Mouse (Mus musculus): ENCODE data around the gene Gm20696. TPM values are rescaled to one million over a fixed set of nuclear protein-coding genes. Genes with fewer than 3 reads are reported as not detected.

Gm20696 gene
- total RNA-seq, 2 experiments from 2014 or later = 2.9 to 5.0 TPM

DNA sequence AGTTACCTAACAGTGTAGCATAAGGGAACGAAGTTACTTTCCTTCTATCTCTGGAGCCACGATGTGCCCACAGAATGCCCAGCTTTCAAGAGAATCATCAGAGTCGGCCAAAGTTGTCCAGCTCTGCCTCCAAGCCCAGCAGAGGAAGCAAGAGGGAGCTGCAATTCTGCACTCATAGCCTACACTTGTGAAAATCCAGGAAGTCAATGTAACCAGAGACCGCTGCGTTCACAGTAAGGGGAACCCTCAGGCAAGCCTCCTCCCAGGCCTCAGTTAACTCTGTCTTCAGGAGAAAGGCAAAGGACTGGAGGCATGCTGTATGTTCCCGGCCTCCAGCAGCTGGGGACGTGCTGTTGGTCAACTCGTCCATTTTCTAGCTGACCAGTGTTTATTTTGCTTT, 693 bp upstream of the Gm20696 start:
- ATAC-seq (replicated peaks; ENCODE audit: low FRiP score, poor library complexity, severe bottlenecking) = no peak

DNA sequence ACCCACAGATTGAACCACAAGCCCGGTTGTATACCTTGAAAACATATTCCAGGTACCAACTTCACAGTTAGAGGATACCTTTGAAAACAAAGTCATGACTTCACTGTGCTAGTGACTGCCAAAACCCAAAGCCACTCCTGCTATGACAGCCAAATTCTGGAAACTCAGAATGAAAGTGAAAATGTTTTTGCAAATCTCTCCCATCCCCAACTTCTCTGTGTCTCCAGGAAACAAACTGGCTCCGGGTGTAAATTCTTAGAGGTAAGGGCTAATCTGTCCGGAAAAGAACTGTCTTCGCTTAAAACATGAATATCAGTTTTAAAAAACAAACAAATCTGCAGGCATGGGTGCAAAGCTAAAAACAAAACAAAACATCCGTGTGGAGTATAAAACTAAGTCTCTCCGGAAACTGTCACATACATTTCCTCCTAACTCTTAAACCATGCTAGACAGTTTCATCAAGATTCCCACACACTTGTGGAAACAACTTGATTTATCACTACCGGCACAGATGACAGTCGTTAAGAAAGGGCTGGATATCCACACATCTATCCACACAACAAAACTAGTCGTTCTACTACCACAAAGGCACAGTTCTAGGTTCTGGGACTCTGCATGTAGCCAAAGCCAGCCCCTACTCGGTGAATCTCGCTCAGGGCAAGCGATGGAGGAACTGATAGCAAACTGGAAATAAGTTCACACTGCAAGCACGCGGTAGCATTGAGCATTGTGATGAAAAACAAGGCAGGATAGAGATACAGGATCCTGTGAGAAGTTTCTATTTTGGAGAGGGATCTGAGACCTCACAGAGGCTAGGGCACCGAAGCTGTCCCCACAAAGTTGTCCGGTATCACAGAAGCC, 910 bp downstream of the Gm20696 start:
- ATAC-seq (replicated peaks; ENCODE audit: low FRiP score, poor library complexity, severe bottlenecking) = no peak

DNA sequence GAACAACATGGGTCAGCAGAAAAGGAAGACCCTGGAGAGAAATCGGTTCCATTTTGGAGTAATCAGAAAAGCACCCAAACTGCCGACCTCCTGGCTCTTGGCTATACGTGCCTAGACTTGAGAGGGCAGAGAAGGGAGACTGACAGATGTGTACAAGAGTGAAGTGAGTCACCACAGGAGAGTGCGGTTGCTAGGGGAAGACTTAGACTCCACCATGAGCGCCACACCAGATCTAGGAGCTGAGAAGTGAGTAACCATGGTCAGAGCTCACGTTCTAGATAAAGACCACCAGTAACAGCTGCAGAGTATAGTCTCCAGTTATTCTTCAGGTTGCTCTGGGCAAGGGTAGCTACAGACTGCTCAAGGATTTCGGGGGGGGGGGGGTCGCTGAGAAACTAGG, 3.4 kb downstream of the Gm20696 start:
- ATAC-seq (replicated peaks; ENCODE audit: low FRiP score, poor library complexity, severe bottlenecking) = no peak

DNA sequence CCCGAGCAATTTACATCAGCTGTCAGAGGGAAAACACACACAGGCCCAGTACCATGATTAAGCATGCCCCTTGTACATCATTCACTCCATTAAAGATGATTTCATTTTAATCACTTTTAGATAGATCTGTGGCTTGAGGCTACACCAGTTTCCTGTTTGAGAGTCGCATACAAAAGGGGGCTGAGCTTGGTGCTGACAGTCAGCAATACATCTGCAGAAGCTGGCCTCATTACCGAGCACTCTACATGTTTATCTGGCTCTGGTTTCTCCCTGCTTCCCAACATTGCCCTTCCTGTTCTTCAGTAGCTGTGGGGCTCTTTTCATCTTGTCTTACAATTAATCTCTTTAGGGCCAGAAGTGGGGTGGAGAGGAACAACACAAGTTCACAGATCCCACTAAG, 6.2 kb downstream of the Gm20696 start:
- ATAC-seq (replicated peaks; ENCODE audit: low FRiP score, poor library complexity, severe bottlenecking) = no peak

DNA sequence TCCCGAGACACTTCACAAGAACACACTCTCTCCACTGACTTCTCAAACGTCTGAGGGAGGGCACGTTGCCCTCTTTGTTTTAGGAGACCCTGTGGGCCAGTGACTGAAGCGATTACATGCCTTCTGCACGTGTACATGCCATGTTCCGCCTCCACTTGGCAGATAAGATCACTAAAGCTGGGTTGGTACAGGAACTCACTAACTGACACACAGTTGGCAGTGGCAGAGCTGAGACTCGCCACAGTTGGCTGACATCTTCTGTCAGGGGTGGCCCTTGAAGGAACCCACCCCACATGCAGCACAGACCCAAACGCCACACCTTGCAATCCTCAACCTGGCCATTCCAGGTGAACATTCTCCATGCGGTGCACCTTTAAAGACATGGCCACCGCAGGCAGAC, 8.0 kb downstream of the Gm20696 start:
- ATAC-seq (replicated peaks; ENCODE audit: low FRiP score, poor library complexity, severe bottlenecking) = no peak

DNA sequence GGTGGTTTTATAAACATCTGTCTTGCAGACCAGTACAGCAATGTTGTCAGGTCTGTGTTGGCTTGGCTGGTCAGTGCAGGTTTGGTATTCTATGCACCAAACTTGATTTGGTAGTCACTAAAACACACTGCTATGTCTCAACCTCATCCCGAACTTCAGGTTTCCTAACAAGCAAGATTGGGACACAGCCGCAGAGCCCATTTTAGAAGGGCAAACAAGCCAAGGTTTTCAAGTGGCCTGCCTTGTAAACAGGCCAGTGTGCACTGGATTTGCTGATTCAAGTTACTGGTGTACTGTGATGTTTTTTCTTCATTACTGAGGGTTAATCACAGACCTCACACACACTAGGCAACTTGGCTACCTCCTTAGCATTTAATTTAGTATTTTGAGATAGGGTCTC, 10.5 kb downstream of the Gm20696 start:
- ATAC-seq (replicated peaks; ENCODE audit: low FRiP score, poor library complexity, severe bottlenecking) = no peak

DNA sequence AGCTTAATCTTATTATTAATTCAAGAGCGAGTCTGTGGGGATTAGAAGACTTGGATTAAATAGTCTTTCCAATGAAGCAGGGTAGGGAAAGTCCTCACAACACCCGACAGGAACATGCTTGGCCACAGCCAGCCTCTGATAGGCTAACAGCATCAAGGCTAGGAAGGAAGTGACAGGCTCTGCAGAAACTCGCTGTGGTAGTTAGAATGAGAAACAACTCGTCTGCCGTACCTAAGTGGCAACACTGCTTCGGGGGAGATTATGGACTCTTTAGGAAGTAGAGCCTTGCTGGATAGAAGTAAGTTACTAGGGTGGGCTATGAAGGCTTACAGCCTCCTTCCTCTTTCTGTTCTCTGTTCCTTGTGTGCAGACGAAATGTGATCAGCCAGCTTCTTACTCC, 11.1 kb downstream of the Gm20696 start:
- ATAC-seq (replicated peaks; ENCODE audit: low FRiP score, poor library complexity, severe bottlenecking) = no peak

DNA sequence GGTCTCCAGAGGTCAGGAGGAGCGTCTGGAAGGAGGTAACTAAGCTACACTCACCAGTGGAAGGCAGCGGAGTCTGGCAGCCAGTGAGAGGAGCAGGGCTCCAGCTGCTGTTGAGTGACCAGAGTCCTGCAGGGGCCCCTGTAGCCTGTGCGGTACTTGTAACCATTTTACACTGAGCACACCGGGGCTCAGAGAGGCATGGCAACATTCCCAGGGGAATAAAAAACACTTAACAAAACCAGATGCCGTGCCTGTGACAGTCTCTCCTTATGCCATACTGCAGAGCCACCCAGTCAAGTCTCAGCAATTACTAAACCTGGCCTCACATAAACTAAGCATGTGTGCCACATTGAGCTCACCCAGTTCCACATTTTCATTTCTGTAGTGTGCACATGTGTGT, 12.3 kb downstream of the Gm20696 start:
- ATAC-seq (replicated peaks; ENCODE audit: low FRiP score, poor library complexity, severe bottlenecking) = no peak

DNA sequence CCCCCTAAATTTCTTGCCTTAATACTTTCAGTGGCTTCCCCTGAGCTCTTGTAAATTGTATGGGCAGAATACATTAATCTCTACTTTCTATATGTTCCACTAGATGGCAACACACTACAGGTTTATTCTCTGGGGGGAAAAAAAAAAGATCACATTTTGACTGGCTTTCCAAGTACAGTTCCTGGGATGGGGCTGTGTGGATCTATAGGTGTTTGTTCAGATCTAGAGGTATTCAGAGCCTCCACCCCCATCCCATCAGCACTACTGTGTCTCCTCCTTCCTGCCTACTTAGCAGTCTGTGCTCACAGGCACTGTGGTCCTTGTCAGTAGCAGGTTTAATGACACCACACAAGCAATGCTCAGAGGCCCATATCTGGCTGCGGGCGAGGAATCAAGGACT, 14.3 kb downstream of the Gm20696 start:
- ATAC-seq (replicated peaks; ENCODE audit: low FRiP score, poor library complexity, severe bottlenecking) = no peak; the same call in 1 of the 2 replicates

DNA sequence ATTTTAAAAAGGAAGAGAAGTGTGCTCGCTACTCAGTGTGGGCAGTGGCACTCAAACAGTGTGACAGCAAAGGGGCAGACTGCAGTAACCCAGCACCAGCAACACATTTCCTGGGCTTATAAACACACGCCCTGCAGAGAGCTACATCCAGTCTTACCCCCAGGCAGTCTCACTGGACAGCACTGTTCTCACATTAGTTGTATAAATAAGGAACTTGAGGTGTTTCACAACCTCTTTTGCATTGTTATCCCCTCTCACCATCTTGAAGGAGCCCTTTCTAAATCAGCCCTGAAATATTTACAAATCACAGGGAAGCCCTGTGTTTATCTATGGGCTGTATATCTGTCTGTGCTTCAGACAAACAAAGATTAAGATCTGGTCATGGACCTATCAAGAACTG, 17.3 kb downstream of the Gm20696 start:
- ATAC-seq (replicated peaks; ENCODE audit: low FRiP score, poor library complexity, severe bottlenecking) = no peak

DNA sequence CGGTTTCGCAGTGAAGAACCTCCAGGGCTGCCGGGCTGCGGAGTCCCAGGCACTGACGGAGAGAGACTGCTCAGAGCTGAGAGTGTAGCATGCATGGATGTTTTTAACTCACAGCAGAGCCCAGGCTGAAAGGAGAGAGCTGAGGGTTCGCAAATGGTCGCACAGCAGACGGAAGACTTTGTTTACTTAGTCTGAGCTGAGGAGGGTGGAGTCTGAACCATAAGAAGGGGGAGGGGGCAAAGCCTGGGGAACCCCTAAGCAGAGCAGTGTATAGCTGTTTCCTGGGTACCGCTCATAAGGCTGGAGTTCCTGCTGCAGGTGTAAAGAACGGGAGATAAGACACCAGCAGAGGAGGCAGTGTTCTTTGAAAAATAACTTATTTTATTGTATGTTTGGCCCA, 20.3 kb downstream of the Gm20696 start:
- ATAC-seq (replicated peaks; ENCODE audit: low FRiP score, poor library complexity, severe bottlenecking) = no peak

DNA sequence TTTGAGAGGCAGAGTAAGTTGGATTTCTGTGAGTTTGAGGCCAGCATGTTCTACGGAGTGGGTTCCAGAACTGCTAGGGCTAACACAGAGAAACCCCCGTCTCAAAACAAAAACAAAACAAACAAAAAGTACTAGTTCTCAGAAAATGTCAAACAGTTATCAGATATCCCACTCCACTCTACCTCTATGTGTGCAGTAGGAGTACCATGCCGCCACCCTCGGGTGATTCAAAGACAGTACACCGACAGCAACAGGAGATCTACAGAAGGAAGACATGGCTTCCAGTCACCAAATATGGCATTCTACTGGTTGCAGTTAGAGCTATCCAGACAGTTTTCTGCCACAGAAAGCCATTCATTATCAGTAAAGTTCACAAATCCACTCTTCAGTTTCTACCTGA, 21.7 kb downstream of the Gm20696 start:
- no peak for ATAC-seq (replicated peaks; ENCODE audit: low FRiP score, poor library complexity, severe bottlenecking)

DNA sequence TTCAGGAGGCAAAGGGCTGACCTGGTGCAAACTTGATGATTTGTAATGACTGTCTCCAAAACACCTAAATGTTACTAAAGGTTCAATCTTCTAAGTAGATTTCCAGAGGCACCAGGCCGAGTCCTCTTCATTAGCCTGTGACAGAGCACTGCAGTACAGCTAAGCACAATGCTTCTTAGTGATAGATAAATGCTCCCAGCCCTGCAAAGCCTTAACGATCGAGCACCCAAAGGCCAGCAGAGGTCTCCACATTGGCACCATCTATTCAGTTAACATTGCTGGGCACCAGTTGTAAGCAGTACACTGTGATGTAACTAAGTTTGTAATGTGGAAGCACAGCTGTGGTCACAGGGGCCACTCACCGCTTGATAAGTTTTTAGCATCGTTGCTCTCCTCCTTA, 22.2 kb downstream of the Gm20696 start:
- no peak for ATAC-seq (replicated peaks; ENCODE audit: low FRiP score, poor library complexity, severe bottlenecking)

DNA sequence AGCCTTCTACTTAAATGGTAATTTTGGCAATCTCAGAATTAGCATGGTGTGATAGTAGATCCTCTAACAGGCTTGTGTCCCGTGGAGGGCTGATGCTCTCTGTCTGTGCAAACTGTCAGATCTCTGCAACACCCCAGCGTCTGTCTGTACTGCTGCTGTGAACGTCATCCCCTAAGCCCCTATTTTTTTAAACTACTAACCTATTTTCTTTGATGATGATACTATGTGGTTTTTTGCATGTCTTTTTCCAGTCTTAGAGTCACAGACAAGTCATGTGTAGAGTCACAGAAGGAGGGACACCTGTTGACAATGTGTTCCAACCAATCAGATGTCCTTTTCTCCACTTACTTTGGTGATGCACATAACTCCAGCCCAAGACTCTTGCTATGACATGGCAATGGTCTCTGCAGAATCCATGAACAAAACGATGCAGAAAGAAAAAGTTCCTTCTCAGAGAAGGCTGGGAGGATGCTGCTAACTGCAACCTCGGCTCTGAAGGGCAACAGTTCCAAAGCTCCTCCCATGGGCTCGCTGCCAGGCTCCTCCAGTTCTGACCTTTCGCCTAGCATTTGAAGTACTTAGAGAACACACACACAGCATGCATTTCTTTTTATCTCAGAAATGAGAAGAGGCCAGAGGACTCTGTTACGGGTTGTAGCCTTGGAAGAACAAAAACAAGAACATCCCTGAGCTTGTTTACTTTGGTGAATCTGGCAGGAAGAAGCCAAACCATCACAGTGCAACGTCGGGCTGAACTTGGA, 23.0 kb downstream of the Gm20696 start:
- ATAC-seq (replicated peaks; ENCODE audit: low FRiP score, poor library complexity, severe bottlenecking) = no peak

DNA sequence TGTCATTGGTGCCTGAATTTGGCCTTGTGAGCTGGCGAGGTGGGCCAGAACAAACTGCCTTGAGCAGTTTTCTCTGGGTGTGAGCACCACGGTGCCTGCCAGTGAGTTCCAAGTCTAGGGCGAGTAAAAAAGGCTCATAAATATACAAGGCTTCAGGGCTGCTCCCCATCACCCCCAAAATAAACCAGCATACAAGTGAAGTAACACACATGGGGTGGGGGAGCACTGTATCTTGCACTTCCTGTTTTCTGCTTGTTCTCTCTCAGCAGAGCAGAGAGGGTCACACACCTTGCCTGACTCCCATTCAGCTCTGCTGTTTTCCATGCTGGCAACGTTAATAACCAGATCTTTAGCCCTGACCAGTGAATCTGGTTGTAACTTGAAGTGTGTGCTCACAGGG, 29.1 kb downstream of the Gm20696 start:
- ATAC-seq (replicated peaks; ENCODE audit: low FRiP score, poor library complexity, severe bottlenecking) = no peak

DNA sequence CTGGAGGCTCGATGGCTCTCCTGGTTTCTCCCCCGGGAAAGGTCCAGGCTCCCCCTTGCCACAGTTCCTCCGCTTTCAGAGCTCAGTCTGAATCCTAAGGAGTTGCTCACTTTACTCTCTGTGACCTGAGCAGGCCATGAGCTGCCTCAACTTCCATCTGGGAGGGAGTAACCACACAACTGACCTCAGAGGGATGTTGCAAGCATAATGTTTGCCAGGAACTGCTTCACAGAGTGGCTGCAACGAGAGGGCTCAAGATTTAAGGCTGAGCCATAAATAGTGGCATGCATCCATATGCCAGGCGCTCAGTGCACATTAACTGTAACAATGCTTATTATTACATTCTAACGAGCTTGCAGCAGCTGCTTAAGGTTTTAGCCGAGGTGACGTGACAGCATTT, 29.8 kb downstream of the Gm20696 start:
- ATAC-seq (replicated peaks; ENCODE audit: low FRiP score, poor library complexity, severe bottlenecking) = no peak

DNA sequence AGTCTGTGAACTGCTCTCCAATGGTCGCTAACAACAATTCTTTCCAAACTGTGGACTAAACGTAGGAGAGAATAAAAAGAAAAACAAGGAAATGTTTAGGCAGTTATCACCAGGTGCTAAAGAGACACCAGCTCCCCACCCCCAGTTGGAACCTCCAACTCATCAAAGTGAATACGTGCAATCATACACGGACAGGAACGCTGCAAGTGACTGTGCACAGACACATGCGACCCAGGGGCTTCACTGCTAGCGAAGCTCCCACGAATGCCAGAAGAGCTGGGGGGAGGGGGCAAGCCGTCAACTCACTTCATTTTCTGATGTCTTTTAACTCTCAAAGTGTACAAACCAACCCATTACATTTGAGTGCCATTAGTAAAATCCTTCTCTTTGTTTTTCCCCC, 30.5 kb downstream of the Gm20696 start:
- no peak for ATAC-seq (replicated peaks; ENCODE audit: low FRiP score, poor library complexity, severe bottlenecking)

DNA sequence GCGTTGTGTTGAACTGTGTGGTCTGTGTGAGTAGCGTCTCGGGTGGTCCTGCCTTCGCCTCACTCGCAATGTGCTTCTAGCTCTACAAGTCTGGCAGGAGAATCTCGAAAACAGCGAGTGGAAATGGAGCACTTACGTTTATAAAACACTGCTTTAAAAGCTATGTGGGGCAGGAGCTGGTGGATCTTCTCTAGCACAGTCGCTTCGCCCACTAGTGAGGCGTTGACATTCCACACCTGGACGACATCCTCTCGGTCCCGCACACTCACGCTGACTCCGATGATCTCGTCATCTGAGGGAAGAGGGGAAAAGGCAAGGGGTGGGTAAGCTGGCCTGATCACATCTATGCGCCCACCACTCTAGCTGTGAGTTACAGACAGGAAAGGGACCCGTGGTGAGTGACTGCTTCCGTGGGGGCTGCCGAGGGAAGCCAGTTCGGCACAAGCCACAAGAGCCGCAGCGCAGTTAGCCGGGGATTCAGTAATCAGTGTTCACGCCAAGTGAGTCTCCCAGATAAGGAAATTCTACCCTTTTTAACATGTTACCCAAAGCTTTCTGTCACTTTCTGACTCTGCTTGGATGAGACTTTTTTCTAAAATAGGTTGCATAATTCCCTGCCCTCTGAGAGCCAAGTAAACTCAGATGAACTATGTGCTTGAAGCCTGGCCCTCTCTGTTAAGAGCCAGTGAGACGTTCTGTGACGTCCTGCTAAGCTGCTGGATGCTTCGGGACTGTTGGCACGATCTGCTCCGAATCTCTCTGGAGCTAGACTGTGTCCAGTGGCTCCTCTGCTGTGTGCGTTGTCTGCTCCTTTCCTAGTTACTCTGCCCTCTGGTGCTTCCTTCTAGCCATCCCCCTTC, 34.2 kb downstream of the Gm20696 start:
- no peak for ATAC-seq (replicated peaks; ENCODE audit: low FRiP score, poor library complexity, severe bottlenecking)

DNA sequence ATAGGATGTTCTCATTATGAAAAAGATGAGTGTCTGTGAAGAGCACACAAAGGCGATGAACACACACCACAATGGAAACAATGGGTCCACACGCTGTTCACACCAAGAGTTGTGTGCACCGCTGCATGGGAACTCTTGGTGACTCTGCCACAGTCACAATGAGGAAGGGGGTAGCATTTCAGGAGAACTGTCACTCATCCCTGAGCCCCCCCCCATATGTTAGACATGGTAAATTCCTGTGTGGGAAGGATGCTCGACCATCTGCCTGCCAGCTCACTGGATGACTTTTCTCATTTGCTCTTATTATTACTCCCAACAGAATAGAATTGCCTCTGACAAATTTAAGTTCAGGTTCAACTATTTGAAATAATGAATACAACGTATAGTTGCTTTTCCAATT, 35.0 kb downstream of the Gm20696 start:
- ATAC-seq (replicated peaks; ENCODE audit: low FRiP score, poor library complexity, severe bottlenecking) = no peak

DNA sequence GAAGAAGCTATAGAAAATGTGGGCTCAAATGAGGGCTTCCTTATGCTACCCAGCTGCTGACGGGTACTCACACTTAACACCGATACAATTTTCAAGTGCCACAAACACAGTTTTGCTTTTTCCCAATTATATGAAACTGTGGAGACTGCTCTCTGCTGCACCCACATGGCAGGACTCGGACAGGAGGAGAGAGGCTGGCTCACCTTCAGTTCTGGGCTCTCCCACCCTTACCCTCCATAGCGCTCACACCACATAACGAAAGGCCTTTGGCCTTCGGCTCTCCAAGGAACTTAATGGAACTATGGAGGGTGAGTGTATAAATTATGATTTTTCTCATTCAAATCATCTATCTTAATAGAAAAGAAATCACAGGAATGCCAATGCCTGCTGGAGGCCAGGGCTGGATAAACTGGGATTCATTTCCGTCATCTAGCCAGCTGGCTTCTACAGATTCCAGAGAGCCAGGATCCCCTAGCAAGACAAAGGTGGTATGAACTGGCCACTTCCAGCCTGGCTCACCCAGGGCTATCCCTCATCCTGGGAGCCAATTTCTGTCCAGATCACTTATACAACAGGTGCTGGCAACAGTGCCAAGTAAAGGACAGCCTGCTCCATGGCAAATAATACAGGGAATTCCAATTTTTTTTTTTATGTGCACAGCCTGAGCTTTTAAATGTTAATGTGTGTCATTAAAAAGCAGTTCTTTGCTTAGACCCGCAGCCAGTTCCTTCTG, 36.7 kb downstream of the Gm20696 start:
- ATAC-seq (replicated peaks; ENCODE audit: low FRiP score, poor library complexity, severe bottlenecking) = no peak

All from erythroid progenitor cell, adult 5-6 weeks (primary cell).